In genomic region chrX:11463955-11464511, GRCm38 (mm10) we compare ENCODE assay signal across 22 mouse cellular contexts.
DNase-seq lines count a peak whose midpoint lies in the region; ATAC-seq and TF ChIP-seq lines count a peak whose summit lies in the region.
"Had no signal": no experiment of that assay in that cellular context is flagged by ENCODE, and none has a peak within 500 bp of the region (broad histone marks: within the 10 kb centered on the region; RNA-seq: fewer than 3 reads in every experiment).

No protein-coding gene starts in this region.

- WGBS in kidney, adult 2 months = 55% methylated on average over 3 of the region's 3 CpGs
- WGBS in lung, embryonic 16.5 days = 28% methylated on average over 3 of the region's 3 CpGs
- 61% methylated on average over 3 of the region's 3 CpGs for WGBS in lung, adult 2 months
- WGBS in hindbrain, embryonic 12.5 days = 78% methylated on average over 3 of the region's 3 CpGs

- H3K36me3 ChIP-seq in kidney, adult 2 months (ENCODE audit: control insufficient read depth, insufficient read depth, low read length) = no peaks in the 10 kb centered on the region
- H3K36me3 ChIP-seq in lung, embryonic 16.5 days (ENCODE audit: control insufficient read depth, insufficient read depth, low read length) = no peaks in the 10 kb centered on the region
- H3K36me3 ChIP-seq in hindbrain, embryonic 12.5 days = no peaks in the 10 kb centered on the region
- H3K36me3 ChIP-seq: embryonic facial prominence, embryonic 10.5 days; heart, embryonic 12.5 days; hindbrain, embryonic 10.5 days; hindbrain, embryonic 15.5 days had no signal

- no peak overlapping the region for H3K4me2 ChIP-seq in lung, embryonic 16.5 days (ENCODE audit: low read depth, low read length)
- no peak overlapping the region for H3K4me2 ChIP-seq in hindbrain, embryonic 12.5 days (replicated peaks)
- H3K4me2 ChIP-seq: forebrain, embryonic 13.5 days; heart, embryonic 12.5 days; hindbrain, embryonic 15.5 days had no signal

- no peak overlapping the region for H3K4me3 ChIP-seq in kidney, adult 2 months (ENCODE audit: insufficient read depth, low read depth, low read length)
- no peak overlapping the region for H3K4me3 ChIP-seq in lung, embryonic 16.5 days (ENCODE audit: low read length)
- no peak overlapping the region for H3K4me3 ChIP-seq in lung, adult 2 months (replicated peaks; ENCODE audit: extremely low read depth, low read depth, low read length)
- no peak overlapping the region for H3K4me3 ChIP-seq in hindbrain, embryonic 12.5 days
- H3K4me3 ChIP-seq: embryonic facial prominence, embryonic 10.5 days; forebrain, embryonic 13.5 days; heart, adult 2 months; heart, embryonic 12.5 days; hindbrain, embryonic 10.5 days; hindbrain, embryonic 15.5 days had no signal

- ATAC-seq in lung, embryonic 16.5 days (ENCODE audit: low read depth) = peak; percentile 54; the same call in 1 of the 2 replicates
- ATAC-seq in hindbrain, embryonic 12.5 days (ENCODE audit: low FRiP score) = no peak
- ATAC-seq: activated CD4-positive, CD25-positive, alpha-beta regulatory T cell, adult 4 months; forebrain, embryonic 13.5 days; Patski had no signal

- H3K4me1 ChIP-seq in kidney, adult 2 months (ENCODE audit: control insufficient read depth, insufficient read depth, low read length) = no peaks in the 10 kb centered on the region
- H3K4me1 ChIP-seq in lung, embryonic 16.5 days (replicated peaks; ENCODE audit: control insufficient read depth, insufficient read depth, low read length) = no peaks in the 10 kb centered on the region
- no peaks in the 10 kb centered on the region for H3K4me1 ChIP-seq in lung, adult 2 months (ENCODE audit: control insufficient read depth, insufficient read depth, low read length)
- no peaks in the 10 kb centered on the region for H3K4me1 ChIP-seq in hindbrain, embryonic 12.5 days
- H3K4me1 ChIP-seq: embryonic facial prominence, embryonic 10.5 days; forebrain, embryonic 13.5 days; heart, embryonic 12.5 days; hindbrain, embryonic 10.5 days; hindbrain, embryonic 15.5 days had no signal

- H3K9ac ChIP-seq in lung, embryonic 16.5 days (ENCODE audit: low read length) = no peak overlapping the region
- H3K9ac ChIP-seq in hindbrain, embryonic 12.5 days = no peak overlapping the region
- H3K9ac ChIP-seq: forebrain, embryonic 13.5 days; heart, embryonic 12.5 days; hindbrain, embryonic 15.5 days had no signal

- DNase-seq in kidney, adult 2 months = peak; percentile 21
- no peak for DNase-seq in kidney, adult 8-10 months
- peak; percentile 3 for DNase-seq in left cerebral cortex, adult 11 months (ENCODE audit: low spot score)
- DNase-seq in left cerebral cortex, adult 8-10 months (ENCODE audit: low spot score in 2 of 2) = no peak
- DNase-seq in lung, adult 2 months = no peak
- peak; percentile 59 for DNase-seq in retina, postnatal 1 day
- DNase-seq: adrenal gland, adult 2 months; adrenal gland, postnatal 25 days; cerebellum, adult 2 months; cerebellum, postnatal 10 days; gastrocnemius, postnatal 10 days; heart, adult 2 months had no signal

- H3K27me3 ChIP-seq in kidney, adult 2 months (replicated peaks; ENCODE audit: control insufficient read depth, insufficient read depth, low read length) = no peaks in the 10 kb centered on the region
- no peaks in the 10 kb centered on the region for H3K27me3 ChIP-seq in lung, embryonic 16.5 days (ENCODE audit: control insufficient read depth, insufficient read depth, low read depth, low read length)
- peaks cover 9% of the 10 kb centered on the region; the same call in 1 of the 2 replicates for H3K27me3 ChIP-seq in hindbrain, embryonic 12.5 days
- H3K27me3 ChIP-seq: CH12.LX; forebrain, embryonic 13.5 days had no signal

- H3K27ac ChIP-seq in kidney, adult 2 months (ENCODE audit: insufficient read depth, low read depth, low read length) = no peak overlapping the region
- no peak overlapping the region for H3K27ac ChIP-seq in lung, embryonic 16.5 days (ENCODE audit: low read length)
- H3K27ac ChIP-seq in hindbrain, embryonic 12.5 days = no peak overlapping the region
- H3K27ac ChIP-seq: embryonic facial prominence, embryonic 10.5 days; forebrain, embryonic 13.5 days; heart, adult 2 months; hindbrain, embryonic 10.5 days; hindbrain, embryonic 15.5 days had no signal

- H3K9me3 ChIP-seq in lung, embryonic 16.5 days (ENCODE audit: control insufficient read depth, low read length) = no peaks in the 10 kb centered on the region
- no peaks in the 10 kb centered on the region for H3K9me3 ChIP-seq in hindbrain, embryonic 12.5 days (replicated peaks)
- H3K9me3 ChIP-seq: embryonic facial prominence, embryonic 10.5 days; forebrain, embryonic 13.5 days; heart, embryonic 12.5 days; hindbrain, embryonic 10.5 days; hindbrain, embryonic 15.5 days had no signal

- no peak for TF ChIP-seq CTCF in kidney, adult 2 months (conservative IDR thresholded peaks at IDR 0.05; ENCODE audit: insufficient read depth, insufficient read length, low read depth, low read length)
- TF ChIP-seq CTCF in lung, adult 2 months (IDR thresholded peaks at IDR 0.05; ENCODE audit: insufficient read depth, low read length) = no peak

- no peak for TF ChIP-seq POLR2A in kidney, adult 2 months (IDR thresholded peaks at IDR 0.05; ENCODE audit: low read depth, low read length)
- TF ChIP-seq POLR2A in lung, adult 2 months (IDR thresholded peaks at IDR 0.05; ENCODE audit: borderline replicate concordance, extremely low read depth, low read depth, low read length) = no peak

Comparison
In these comparisons a context has a peak if more than half of its experiments do, and no peak if none do; other contexts are left out.
1. DNase-seq: peak in kidney, adult 2 months (single experiment), left cerebral cortex, adult 11 months (single experiment) and retina, postnatal 1 day (single experiment); none in kidney, adult 8-10 months (0 of 2), left cerebral cortex, adult 8-10 months (0 of 2) and lung, adult 2 months (single experiment).